Mouse (Mus musculus) cerebellum, postnatal 14 days (tissue): ENCODE results near the gene Sertad1.

Source experiments
- DNase-seq, 2 experiments: peaks; one replicate each; pipeline ENCODE4 v3.0.0; 2021; ENCODE audit warnings: mixed read lengths in 2 of 2

Gene Sertad1

GRCm38 (mm10) chr7:27501620-27502019 is 14.9 kb downstream of the Sertad1 start:
- DNase-seq = no peak

GRCm38 (mm10) chr7:27506765-27507370 is 20.2 kb downstream of the Sertad1 start:
- DNase-seq = no peak

- DNase-seq = peak; percentile 95
Observed at GRCm38 (mm10) chr7:27507711-27508647, 21.3 kb downstream of the Sertad1 start.

- DNase-seq = peak; percentile 66 to 72
Observed at GRCm38 (mm10) chr7:27508648-27509005, 21.9 kb downstream of the Sertad1 start.

- no peak for DNase-seq
Observed at GRCm38 (mm10) chr7:27510809-27511208, 24.1 kb downstream of the Sertad1 start.

GRCm38 (mm10) chr7:27514961-27515360 is 28.3 kb downstream of the Sertad1 start:
- no peak for DNase-seq

- no peak for DNase-seq
Observed at GRCm38 (mm10) chr7:27518314-27518713, 31.6 kb downstream of the Sertad1 start.

GRCm38 (mm10) chr7:27520104-27520503 is 33.4 kb downstream of the Sertad1 start:
- DNase-seq = no peak

- no peak for DNase-seq
Observed at GRCm38 (mm10) chr7:27520599-27520998, 33.9 kb downstream of the Sertad1 start.

- no peak for DNase-seq
Observed at GRCm38 (mm10) chr7:27522967-27523366, 36.3 kb downstream of the Sertad1 start, which contains the start of gene Hipk4. Gene Hipk4 (plus strand): TSS chr7:27523267.

GRCm38 (mm10) chr7:27523805-27524204 is 37.1 kb downstream of the Sertad1 start:
- DNase-seq = no peak

- peak; percentile 89 for DNase-seq
Observed at GRCm38 (mm10) chr7:27526039-27526827, 39.5 kb downstream of the Sertad1 start.

- DNase-seq = no peak
Observed at GRCm38 (mm10) chr7:27529070-27529469, 42.4 kb downstream of the Sertad1 start.

- no peak for DNase-seq
Observed at GRCm38 (mm10) chr7:27530937-27531336, 44.2 kb downstream of the Sertad1 start.

GRCm38 (mm10) chr7:27531707-27532106 is 45.0 kb downstream of the Sertad1 start:
- no peak for DNase-seq

GRCm38 (mm10) chr7:27532480-27533050 is 45.9 kb downstream of the Sertad1 start:
- no peak for DNase-seq

GRCm38 (mm10) chr7:27535386-27535785 is 48.7 kb downstream of the Sertad1 start:
- no peak for DNase-seq

- DNase-seq = no peak
Observed at GRCm38 (mm10) chr7:27536618-27537017, 49.9 kb downstream of the Sertad1 start.

- no peak for DNase-seq
Observed at GRCm38 (mm10) chr7:27537998-27538397, 51.3 kb downstream of the Sertad1 start.

- DNase-seq = no peak
Observed at GRCm38 (mm10) chr7:27538797-27539196, 52.1 kb downstream of the Sertad1 start.
